Mouse (Mus musculus) fibroblast of lung, adult 2 months (primary cell): ENCODE data around the gene Axin2.
A peak's percentile ranks its signal among the peaks of the same experiment; 100 is the strongest.

Experiments used
- DNase-seq: peaks from one replicate; pipeline ENCODE4 v3.0.0-alpha.2; 2011; ENCODE audit warnings: low read depth

Gene Axin2

GRCm38 (mm10) chr11:108929176-108929575, 9.0 kb downstream of the Axin2 start:
- no peak for DNase-seq

DNA sequence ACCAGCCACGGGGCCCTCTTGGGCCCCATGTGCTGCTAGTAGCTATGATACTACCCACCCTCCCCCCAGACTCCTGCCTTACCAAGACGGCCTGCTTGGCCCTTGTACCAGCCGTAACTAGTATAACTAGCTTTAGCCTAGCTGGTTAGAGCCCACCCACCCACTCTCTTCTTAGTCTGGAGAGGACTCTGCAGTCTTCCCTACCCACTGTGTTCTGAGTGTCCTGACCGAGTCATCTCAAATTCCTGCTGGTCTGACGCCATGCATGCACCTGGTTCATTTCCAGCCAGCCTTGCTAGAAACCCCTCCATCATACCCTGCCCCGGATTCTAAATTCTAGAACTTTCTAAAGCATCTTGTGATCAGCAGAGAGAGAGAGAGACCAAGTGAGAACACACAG, 9.6 kb downstream of the Axin2 start:
- no peak for DNase-seq

DNA sequence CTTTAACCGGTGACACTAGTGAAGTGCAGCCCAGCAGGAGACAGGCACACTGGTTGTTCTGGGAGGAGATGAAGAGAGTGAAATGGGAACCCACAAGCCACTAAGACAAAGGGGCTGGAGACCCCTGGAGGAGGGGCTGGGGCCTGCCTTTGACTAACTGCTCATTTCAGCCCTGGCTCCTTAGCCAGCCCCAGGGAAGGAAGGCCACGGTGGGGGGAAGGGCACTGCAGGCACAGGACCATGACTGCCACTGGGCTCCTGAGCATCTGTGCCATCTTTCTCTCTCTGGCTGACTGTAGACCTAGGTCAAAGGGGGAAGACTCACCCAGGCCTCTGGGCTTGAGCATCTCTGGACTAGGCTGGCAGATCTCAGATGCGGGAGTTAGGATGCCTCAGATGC, 10.5 kb downstream of the Axin2 start:
- no peak for DNase-seq

GRCm38 (mm10) chr11:108933835-108934234, 13.7 kb downstream of the Axin2 start:
- DNase-seq = no peak

DNA sequence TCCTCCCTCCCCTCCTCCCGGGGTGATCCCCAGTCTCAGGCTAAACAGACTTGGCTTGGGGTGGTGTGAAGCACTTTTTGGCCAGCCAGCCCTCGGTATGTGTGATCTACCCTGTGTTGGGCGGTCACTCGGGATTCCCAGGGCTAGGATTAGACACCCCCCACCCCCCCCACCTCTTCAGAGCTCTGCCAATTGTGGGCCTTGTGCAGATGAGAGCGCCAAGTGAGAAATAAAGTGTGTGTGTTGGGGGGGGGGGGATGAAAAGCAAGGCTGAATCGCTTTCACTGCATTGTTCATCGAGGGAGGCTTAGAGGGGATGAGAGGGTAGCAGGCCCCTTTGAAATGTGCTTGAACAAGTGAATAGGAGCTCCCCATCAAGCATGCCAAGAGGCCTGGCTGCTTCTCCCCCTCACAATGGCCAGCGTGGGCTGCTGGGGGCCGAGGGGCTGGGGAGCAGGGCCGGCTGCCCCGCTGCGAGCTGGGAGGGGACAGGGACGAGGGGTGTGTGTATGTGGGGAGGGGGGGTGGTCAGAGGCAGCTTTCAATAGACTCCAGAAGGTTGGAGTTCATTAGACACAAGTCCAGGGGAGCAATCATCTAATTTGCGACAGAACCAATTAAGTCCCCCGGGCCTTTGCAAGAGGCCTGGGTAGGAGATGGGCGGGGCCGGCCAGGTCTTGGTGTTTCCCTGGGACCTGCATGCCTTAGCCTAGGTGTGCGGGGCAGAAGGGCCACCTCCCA, 15.1 kb downstream of the Axin2 start:
- DNase-seq = no peak

DNA sequence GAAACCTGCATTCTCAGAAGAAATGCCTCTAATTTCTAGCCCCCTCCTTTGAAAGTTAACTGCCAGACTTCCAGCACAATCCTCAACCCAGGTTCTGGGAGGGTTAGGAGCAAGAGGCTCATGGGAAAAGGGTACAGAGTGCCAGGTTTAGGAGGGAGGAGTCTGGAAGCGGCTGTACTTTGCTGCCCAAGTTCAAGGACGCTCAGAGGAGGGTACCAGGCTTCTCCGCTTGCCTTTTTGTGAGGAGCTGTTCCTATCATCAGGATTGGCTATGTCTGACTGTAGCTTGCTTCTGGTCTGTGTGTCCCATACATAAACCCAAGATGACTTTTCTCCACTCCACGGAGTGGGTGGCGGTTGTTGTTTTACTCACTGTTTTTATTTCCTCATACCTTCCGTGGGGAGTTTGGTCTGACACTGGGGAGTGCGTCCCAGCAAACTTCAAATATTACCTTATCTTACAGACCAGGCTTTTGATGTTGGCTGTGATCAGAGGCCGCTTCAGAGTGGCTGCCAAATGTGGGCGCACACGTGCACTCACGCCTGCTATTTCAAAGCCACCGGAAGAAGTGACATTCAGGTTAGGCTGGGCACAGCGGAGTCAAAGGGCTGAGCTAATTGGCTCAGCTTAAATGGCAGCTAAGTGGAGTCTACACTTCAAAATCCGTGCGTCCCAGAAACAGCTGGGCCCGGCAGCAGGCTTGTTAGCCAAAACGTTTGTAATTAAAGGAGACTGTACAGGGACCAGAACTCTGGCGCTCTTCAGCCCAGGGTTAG, 16.1 kb downstream of the Axin2 start:
- no peak for DNase-seq

- no peak for DNase-seq
These were observed 20.7 kb downstream of the Axin2 start for GRCm38 (mm10) chr11:108940655-108941412.

- no peak for DNase-seq
These were observed 21.7 kb downstream of the Axin2 start for GRCm38 (mm10) chr11:108941836-108942235.

GRCm38 (mm10) chr11:108943741-108944140, 23.6 kb downstream of the Axin2 start:
- DNase-seq = no peak

DNA sequence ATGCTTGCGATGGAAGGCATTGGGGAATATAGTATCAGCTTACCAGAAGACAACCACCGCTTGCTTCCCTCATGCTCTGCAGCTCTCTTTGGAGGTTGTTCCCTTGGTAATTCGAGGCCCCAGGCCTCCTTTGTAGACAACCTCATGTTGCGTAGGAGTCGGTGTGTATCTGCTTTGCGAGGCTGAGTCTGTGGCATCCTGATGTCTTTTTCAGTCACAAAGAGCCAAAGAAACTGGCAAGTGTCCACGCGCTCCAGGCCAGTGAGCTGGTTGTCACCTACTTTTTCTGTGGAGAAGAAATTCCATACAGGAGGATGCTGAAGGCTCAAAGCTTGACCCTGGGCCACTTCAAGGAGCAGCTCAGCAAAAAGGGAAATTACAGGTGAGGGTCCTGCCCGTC, 25.5 kb downstream of the Axin2 start:
- no peak for DNase-seq

GRCm38 (mm10) chr11:108947425-108948184, 27.5 kb downstream of the Axin2 start:
- DNase-seq = peak; percentile 74

DNA sequence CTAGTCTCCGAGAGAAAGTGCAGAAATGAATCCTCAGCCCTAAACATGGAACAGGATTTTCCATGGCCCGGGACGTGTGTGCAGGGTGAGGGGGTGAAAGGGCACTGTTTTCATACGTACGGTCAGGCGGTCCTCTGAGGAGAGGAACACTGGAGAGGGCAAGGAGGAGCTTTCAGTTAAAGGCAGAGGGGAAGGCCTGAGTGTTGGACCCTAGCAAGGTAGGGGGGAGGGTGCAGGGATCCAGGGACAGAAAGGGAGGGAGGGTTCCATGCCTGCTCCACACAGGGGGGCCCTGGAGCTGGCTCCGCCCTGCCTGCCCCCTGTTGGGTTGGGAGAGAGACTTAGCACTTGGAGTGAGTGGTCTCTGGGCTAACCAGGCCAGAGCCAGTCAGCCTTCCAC, 28.4 kb downstream of the Axin2 start:
- no peak for DNase-seq

- no peak for DNase-seq
These were observed 28.8 kb downstream of the Axin2 start for GRCm38 (mm10) chr11:108948931-108949330.

- no peak for DNase-seq
These were observed 32.2 kb downstream of the Axin2 start for GRCm38 (mm10) chr11:108952343-108952742.

GRCm38 (mm10) chr11:108955943-108956342, 35.8 kb downstream of the Axin2 start:
- DNase-seq = no peak

DNA sequence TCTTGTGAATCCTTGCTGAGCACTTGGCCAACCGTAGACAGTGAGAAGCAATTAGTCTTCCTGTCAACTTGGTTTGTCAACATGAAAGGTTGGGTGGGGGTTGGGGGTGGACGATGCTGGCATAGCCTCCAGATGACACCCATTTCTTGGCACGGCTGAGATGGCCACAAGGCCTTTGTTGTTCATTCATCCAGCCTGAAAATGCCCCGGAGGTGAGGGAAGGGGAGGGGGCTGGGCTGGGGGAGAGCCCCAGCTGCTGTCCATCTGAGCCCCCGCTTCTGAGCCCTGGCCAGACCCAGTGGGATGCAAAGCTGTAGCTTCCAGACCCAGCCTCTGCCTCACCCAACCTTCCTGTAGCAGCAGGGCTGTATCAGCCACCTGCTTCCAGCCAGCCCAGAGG, 38.2 kb downstream of the Axin2 start:
- DNase-seq = no peak

DNA sequence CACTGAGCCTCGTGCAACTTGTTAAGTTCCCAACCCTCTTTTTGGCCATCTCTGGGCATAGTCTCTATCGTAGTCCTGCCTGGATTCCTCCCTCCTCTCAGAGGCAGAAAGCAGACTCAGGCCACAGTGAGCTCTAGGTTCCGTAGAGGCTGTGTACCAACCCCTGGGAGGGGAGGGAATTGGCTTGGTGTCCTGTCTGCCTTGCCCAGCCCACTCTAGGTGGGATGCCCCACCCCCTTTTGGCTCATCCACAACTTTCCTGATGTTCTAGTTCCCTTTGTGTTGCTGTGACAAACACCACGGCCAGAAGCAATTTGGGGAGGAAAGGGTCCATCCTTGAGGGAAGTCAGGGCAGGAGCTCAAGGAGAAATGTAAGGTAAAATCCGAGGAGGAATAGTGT, 39.0 kb downstream of the Axin2 start:
- DNase-seq = no peak

GRCm38 (mm10) chr11:108961651-108962065, 41.5 kb downstream of the Axin2 start:
- DNase-seq = no peak

- DNase-seq = no peak
These were observed 43.5 kb downstream of the Axin2 start for GRCm38 (mm10) chr11:108963476-108964232.

- no peak for DNase-seq
These were observed 45.6 kb downstream of the Axin2 start for GRCm38 (mm10) chr11:108965740-108966139.

DNA sequence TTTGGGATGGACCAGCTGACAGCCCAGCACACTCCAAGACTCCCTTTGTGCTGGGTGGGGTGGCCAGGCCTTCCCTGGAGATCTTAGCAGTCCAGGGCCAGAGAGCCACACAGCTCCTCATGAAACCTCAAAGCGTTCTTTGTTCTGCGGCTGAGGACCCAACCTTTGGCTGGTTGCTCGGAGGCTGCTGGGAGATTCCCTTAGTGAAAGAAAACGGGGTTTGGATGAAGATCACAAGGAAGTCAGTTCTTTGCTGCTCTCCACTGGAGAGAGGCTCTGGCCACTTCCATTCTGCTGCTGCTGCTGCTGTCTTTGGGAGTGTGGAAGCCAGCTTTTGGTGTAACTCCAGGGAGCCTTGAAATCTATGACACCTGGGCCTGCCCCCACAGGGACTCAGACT, 53.3 kb downstream of the Axin2 start:
- DNase-seq = no peak
